Mouse (Mus musculus) heart, embryonic 15.5 days (tissue): ENCODE results near the gene Lamc1. TPM values are rescaled to one million over a fixed set of nuclear protein-coding genes. Genes with fewer than 3 reads are reported as not detected.

Experiments used
- ATAC-seq: fragments of 200-750 bp; cut with Nextera tagmentation; replicated peaks from 2 replicates; pipeline ENCODE4 v1.8.0; 2017; ENCODE audit warnings: low read depth, moderate TSS enrichment; ENCODE audit not compliant: insufficient number of reproducible peaks, insufficient read depth, low FRiP score
- H3K27ac ChIP-seq: fragments of 300-500 bp; sonication (generic); 2 replicates; pipeline ENCODE4 v1.5.1; 2015; ENCODE audit warnings: mild to moderate bottlenecking, inconsistent platforms
- H3K27me3 ChIP-seq: fragments of 300-500 bp; sonication (generic); 2 replicates; pipeline ENCODE4 v1.6.1; 2015; ENCODE audit warnings: inconsistent platforms
- H3K36me3 ChIP-seq: fragments of 300-500 bp; sonication (generic); 2 replicates; pipeline ENCODE4 v1.6.1; 2015; ENCODE audit warnings: mild to moderate bottlenecking, inconsistent platforms
- H3K4me1 ChIP-seq: fragments of 300-500 bp; sonication (generic); replicated peaks from 2 replicates; pipeline ENCODE4 v1.6.1; 2015; ENCODE audit warnings: inconsistent platforms
- H3K4me2 ChIP-seq: fragments of 300-500 bp; sonication (generic); 2 replicates; pipeline ENCODE4 v1.6.1; 2015; ENCODE audit warnings: inconsistent platforms, mild to moderate bottlenecking, moderate library complexity
- H3K4me3 ChIP-seq: fragments of 300-500 bp; sonication (generic); 2 replicates; pipeline ENCODE4 v1.5.1; 2015; ENCODE audit warnings: mild to moderate bottlenecking, inconsistent platforms
- H3K9ac ChIP-seq: fragments of 300-500 bp; sonication (generic); 2 replicates; pipeline ENCODE4 v1.6.1; 2015; ENCODE audit warnings: mild to moderate bottlenecking, inconsistent platforms
- H3K9me3 ChIP-seq: fragments of 300-500 bp; sonication (generic); replicated peaks from 2 replicates; pipeline ENCODE4 v1.6.1; 2016; ENCODE audit warnings: inconsistent platforms
- WGBS: fragments of 180-500 bp; shearing (Covaris S2); methylation state at CpG from one replicate; pipeline ENCODE4 v1.1.7; 2015; ENCODE audit warnings: mixed read lengths; 5-methylcytosine and 5-hydroxymethylcytosine counted together
- polyA plus RNA-seq: library from polyadenylated mRNA; unstranded; fragments of >200 nt; fragmentation: Nextera tagmentation; extraction: Ambion mirVana; gene quantifications from 2 replicates; pipeline ENCODE4 v1.2.1, GENCODE M21; 2015

Lamc1 gene
- polyA plus RNA-seq, 1 experiment from 2014 or later: 74.3 TPM

GRCm38 (mm10) chr1:153219376-153219775, 113.2 kb downstream of the Lamc1 start:
- H3K9me3 ChIP-seq: no peaks in the 10 kb centered on the region
- no peak for ATAC-seq
- 48% methylated on average over 9 of the region's 9 CpGs for WGBS

GRCm38 (mm10) chr1:153216516-153216915, 116.1 kb downstream of the Lamc1 start:
- Histone ChIP-seq H3K4me3 (no peak overlapping the region), H3K27me3 (no peaks in the 10 kb centered on the region), H3K9ac (no peak overlapping the region), H3K9me3 (no peaks in the 10 kb centered on the region), H3K36me3 (peaks cover 21% of the 10 kb centered on the region), H3K4me1 (0 out of 2 replicates have a peak, but pooled peaks cover 1% of the 10 kb centered on the region), H3K27ac (no peak overlapping the region), H3K4me2 (no peak overlapping the region)
- 80% methylated on average over 4 of the region's 4 CpGs for WGBS
- no peak for ATAC-seq

More at GRCm38 (mm10) chr1:153219376-153219775, 113.2 kb downstream of the Lamc1 start:
- no peaks in the 10 kb centered on the region for H3K4me1 ChIP-seq
- no peak overlapping the region for H3K27ac ChIP-seq
- no peaks in the 10 kb centered on the region for H3K27me3 ChIP-seq
- no peak overlapping the region for H3K9ac ChIP-seq
- no peak overlapping the region for H3K4me2 ChIP-seq
- H3K4me3 ChIP-seq: no peak overlapping the region
- peaks cover 48% of the 10 kb centered on the region for H3K36me3 ChIP-seq

GRCm38 (mm10) chr1:153215676-153216075, 116.9 kb downstream of the Lamc1 start:
- Histone ChIP-seq H3K9ac (no peak overlapping the region), H3K36me3 (peaks cover 12% of the 10 kb centered on the region), H3K4me1 (0 out of 2 replicates have a peak, but pooled peaks cover 5% of the 10 kb centered on the region), H3K9me3 (no peaks in the 10 kb centered on the region), H3K4me3 (no peak overlapping the region), H3K4me2 (no peak overlapping the region), H3K27ac (no peak overlapping the region), H3K27me3 (no peaks in the 10 kb centered on the region)
- 75% methylated on average over 5 of the region's 5 CpGs for WGBS
- no peak for ATAC-seq

- H3K9ac ChIP-seq: no peak overlapping the region
- H3K9me3 ChIP-seq: no peaks in the 10 kb centered on the region
- 25% methylated on average over 4 of the region's 4 CpGs for WGBS
- no peak overlapping the region for H3K4me3 ChIP-seq
- H3K4me1 ChIP-seq: peaks cover 8% of the 10 kb centered on the region
- H3K36me3 ChIP-seq: no peaks in the 10 kb centered on the region
- no peak overlapping the region for H3K27ac ChIP-seq
- ATAC-seq: no peak
- no peaks in the 10 kb centered on the region for H3K27me3 ChIP-seq
- H3K4me2 ChIP-seq: no peak overlapping the region
Observed at GRCm38 (mm10) chr1:153210992-153211391, 121.6 kb downstream of the Lamc1 start.

GRCm38 (mm10) chr1:153210198-153210597, 122.4 kb downstream of the Lamc1 start:
- H3K9ac ChIP-seq: no peak overlapping the region
- no peak overlapping the region for H3K27ac ChIP-seq
- peaks cover 13% of the 10 kb centered on the region for H3K4me1 ChIP-seq
- ATAC-seq: no peak
- no peaks in the 10 kb centered on the region for H3K9me3 ChIP-seq
- H3K27me3 ChIP-seq: no peaks in the 10 kb centered on the region
- 81% methylated on average over 2 of the region's 2 CpGs for WGBS
- no peak overlapping the region for H3K4me2 ChIP-seq
- H3K4me3 ChIP-seq: no peak overlapping the region
- no peaks in the 10 kb centered on the region for H3K36me3 ChIP-seq

GRCm38 (mm10) chr1:153202195-153202594, 130.4 kb downstream of the Lamc1 start:
- no peak for ATAC-seq
- no peaks in the 10 kb centered on the region for H3K9me3 ChIP-seq
- H3K27me3 ChIP-seq: no peaks in the 10 kb centered on the region
- 50% methylated on average over 8 of the region's 8 CpGs for WGBS
- no peak overlapping the region for H3K4me3 ChIP-seq
- H3K4me2 ChIP-seq: no peak overlapping the region
- H3K9ac ChIP-seq: no peak overlapping the region
- H3K27ac ChIP-seq: no peak overlapping the region
- no peaks in the 10 kb centered on the region for H3K36me3 ChIP-seq
- peaks cover 36% of the 10 kb centered on the region for H3K4me1 ChIP-seq

GRCm38 (mm10) chr1:153201448-153201847, 131.1 kb downstream of the Lamc1 start:
- Histone ChIP-seq H3K9ac (no peak overlapping the region), H3K27ac (no peak overlapping the region; the same call in 1 of the 2 replicates), H3K9me3 (no peaks in the 10 kb centered on the region), H3K4me3 (no peak overlapping the region), H3K36me3 (no peaks in the 10 kb centered on the region), H3K4me1 (peaks cover 36% of the 10 kb centered on the region), H3K4me2 (no peak overlapping the region), H3K27me3 (no peaks in the 10 kb centered on the region)
- WGBS: 46% methylated on average over 14 of the region's 14 CpGs
- ATAC-seq: no peak

GRCm38 (mm10) chr1:153197316-153197850, 135.2 kb downstream of the Lamc1 start:
- Histone ChIP-seq H3K4me1 (peaks cover 31% of the 10 kb centered on the region), H3K9me3 (no peaks in the 10 kb centered on the region), H3K9ac (no peak overlapping the region), H3K27me3 (no peaks in the 10 kb centered on the region), H3K36me3 (no peaks in the 10 kb centered on the region), H3K4me3 (no peak overlapping the region), H3K27ac (no peak overlapping the region), H3K4me2 (no peak overlapping the region)
- 77% methylated on average over 3 of the region's 3 CpGs for WGBS
- ATAC-seq: no peak

GRCm38 (mm10) chr1:153192945-153193344, 139.6 kb downstream of the Lamc1 start:
- H3K27ac ChIP-seq: peak overlapping the region; percentile 90; the same call in 1 of the 2 replicates
- WGBS: 85% methylated on average over 6 of the region's 6 CpGs
- no peak overlapping the region for H3K4me3 ChIP-seq
- no peaks in the 10 kb centered on the region for H3K27me3 ChIP-seq
- no peak for ATAC-seq
- no peaks in the 10 kb centered on the region for H3K36me3 ChIP-seq
- H3K4me2 ChIP-seq: no peak overlapping the region
- H3K9me3 ChIP-seq: no peaks in the 10 kb centered on the region
- H3K4me1 ChIP-seq: peaks cover 24% of the 10 kb centered on the region
- no peak overlapping the region for H3K9ac ChIP-seq

- 88% methylated on average over 4 of the region's 4 CpGs for WGBS
- Histone ChIP-seq H3K4me2 (no peak overlapping the region; the same call in 1 of the 2 replicates), H3K4me3 (no peak overlapping the region), H3K9me3 (no peaks in the 10 kb centered on the region), H3K36me3 (no peaks in the 10 kb centered on the region), H3K9ac (no peak overlapping the region), H3K4me1 (peaks cover 24% of the 10 kb centered on the region), H3K27me3 (no peaks in the 10 kb centered on the region), H3K27ac (peak overlapping the region; percentile 90)
- no peak for ATAC-seq
Observed at GRCm38 (mm10) chr1:153192379-153192778, 140.2 kb downstream of the Lamc1 start.

GRCm38 (mm10) chr1:153191943-153192329, 140.7 kb downstream of the Lamc1 start:
- Histone ChIP-seq H3K4me3 (no peak overlapping the region), H3K27ac (peak overlapping the region; percentile 90), H3K9me3 (no peaks in the 10 kb centered on the region), H3K4me1 (peaks cover 24% of the 10 kb centered on the region), H3K9ac (no peak overlapping the region), H3K4me2 (peak overlapping the region; percentile 35), H3K27me3 (no peaks in the 10 kb centered on the region), H3K36me3 (no peaks in the 10 kb centered on the region)
- ATAC-seq: peak; percentile 54
- WGBS: 14% methylated on average over 5 of the region's 5 CpGs

- 38% methylated on average over 15 of the region's 15 CpGs for WGBS
- peak overlapping the region; percentile 35 for H3K4me2 ChIP-seq
- H3K36me3 ChIP-seq: no peaks in the 10 kb centered on the region
- H3K4me3 ChIP-seq: no peak overlapping the region
- H3K27me3 ChIP-seq: no peaks in the 10 kb centered on the region
- H3K9me3 ChIP-seq: no peaks in the 10 kb centered on the region
- no peak overlapping the region for H3K9ac ChIP-seq
- peaks cover 29% of the 10 kb centered on the region for H3K4me1 ChIP-seq
- H3K27ac ChIP-seq: peak overlapping the region; percentile 90
- ATAC-seq: no peak; the same call in 1 of the 2 replicates
Observed at GRCm38 (mm10) chr1:153191237-153191942, 141.2 kb downstream of the Lamc1 start.
